Mouse (Mus musculus): ENCODE results near the gene Pmepa1. TPM values are rescaled to one million over a fixed set of nuclear protein-coding genes. Genes with fewer than 3 reads are reported as not detected.
A peak's percentile ranks its signal among the peaks of the same experiment; 100 is the strongest.

The Pmepa1 gene
- polyA plus RNA-seq, 1 experiment from 2014 or later = 4.6 TPM

DNA sequence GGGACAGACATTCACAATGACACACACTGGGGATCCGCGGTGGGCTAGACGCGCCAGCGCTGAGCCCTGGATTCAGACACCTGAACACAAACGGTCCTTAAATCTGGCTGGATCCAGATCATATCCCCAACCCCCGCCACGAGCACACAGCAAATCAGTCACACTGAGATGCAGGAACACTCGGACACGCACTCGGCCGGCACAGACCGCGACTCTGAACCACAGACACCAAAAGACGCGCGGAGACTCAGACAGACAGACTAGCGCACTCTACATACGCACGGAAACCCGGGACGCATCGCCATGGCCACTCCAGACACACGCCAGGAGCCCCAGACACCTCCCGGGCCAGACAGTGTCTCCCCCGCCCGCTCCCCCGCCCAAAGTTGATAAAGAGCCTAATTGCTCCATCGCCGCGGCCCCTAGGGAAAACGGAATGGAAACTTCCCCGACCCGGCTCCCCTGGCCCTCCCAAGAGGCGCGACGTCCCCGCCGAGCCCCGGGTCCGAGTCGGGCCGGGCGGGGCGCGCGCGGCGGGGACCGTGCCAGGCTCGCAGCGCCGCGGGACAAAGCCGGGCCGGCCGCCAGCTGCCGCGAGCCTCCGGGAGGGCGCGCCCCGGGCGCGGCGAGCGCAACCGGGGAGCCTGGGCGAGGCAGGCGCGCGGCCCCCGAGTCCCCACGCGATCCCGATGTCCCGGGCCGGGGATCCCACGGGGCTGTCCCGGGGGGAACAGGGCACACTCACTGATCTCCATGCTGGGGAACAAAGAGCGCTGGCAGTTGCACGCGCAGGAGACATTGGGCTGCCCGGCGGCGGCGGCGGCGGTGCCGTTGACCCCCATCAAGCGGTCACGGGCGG lies 761 bp downstream of the Pmepa1 start:
- Histone ChIP-seq H3K27ac (replicated peaks) (peak overlapping the region; percentile 84), H3K4me1 (peaks cover 55% of the 10 kb centered on the region), H3K36me3 (no peaks in the 10 kb centered on the region), H3K4me3 (replicated peaks) (peak overlapping the region; percentile 95), H3K9ac (replicated peaks) (peak overlapping the region; percentile 98), H3K9me3 (replicated peaks) (no peaks in the 10 kb centered on the region), H3K27me3 (replicated peaks) (no peaks in the 10 kb centered on the region), H3K4me2 (peak overlapping the region; percentile 77)
- WGBS = under 1% methylated on average over 89 of the region's 93 CpGs
- ATAC-seq (ENCODE audit: low FRiP score) = peak; percentile 23; the same call in 1 of the 2 replicates

GRCm38 (mm10) chr2:173274428-173275342 lies 1.6 kb downstream of the Pmepa1 start:
- peaks cover 62% of the 10 kb centered on the region for H3K4me1 ChIP-seq
- no peaks in the 10 kb centered on the region for H3K9me3 ChIP-seq (replicated peaks)
- WGBS = 6% methylated on average over 15 of the region's 15 CpGs
- peak overlapping the region; percentile 98 for H3K9ac ChIP-seq (replicated peaks)
- H3K27me3 ChIP-seq (replicated peaks) = no peaks in the 10 kb centered on the region
- H3K27ac ChIP-seq (replicated peaks) = no peak overlapping the region
- H3K36me3 ChIP-seq = no peaks in the 10 kb centered on the region
- H3K4me3 ChIP-seq (replicated peaks) = peak overlapping the region; percentile 95
- ATAC-seq (ENCODE audit: low FRiP score) = no peak
- peak overlapping the region; percentile 77 for H3K4me2 ChIP-seq

DNA sequence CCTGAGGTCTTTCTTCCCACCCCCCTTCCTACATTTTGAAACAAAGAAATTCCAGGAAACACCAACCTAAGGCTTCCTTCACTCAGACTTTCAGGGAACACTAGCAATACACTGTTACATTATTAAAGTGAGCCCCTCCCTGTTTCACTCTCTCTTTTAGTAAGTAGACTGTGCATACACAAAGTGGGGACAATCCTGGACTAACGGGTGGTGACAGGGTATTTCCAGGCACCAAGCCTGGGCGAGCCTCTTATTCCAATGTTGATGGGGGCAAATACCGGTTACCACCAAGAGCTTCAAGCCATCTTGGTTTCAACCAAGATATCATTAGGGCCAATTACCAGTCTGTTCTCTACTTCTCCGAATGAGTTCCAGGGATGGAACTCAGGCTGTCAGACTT lies 2.4 kb downstream of the Pmepa1 start:
- Histone ChIP-seq H3K27ac (replicated peaks) (no peak overlapping the region), H3K4me3 (replicated peaks) (peak overlapping the region; percentile 95), H3K36me3 (no peaks in the 10 kb centered on the region), H3K9me3 (replicated peaks) (no peaks in the 10 kb centered on the region), H3K4me1 (peaks cover 66% of the 10 kb centered on the region), H3K4me2 (peak overlapping the region; percentile 77), H3K9ac (replicated peaks) (peak overlapping the region; percentile 98; the same call in 1 of the 2 replicates), H3K27me3 (replicated peaks) (no peaks in the 10 kb centered on the region)
- 57% methylated on average over 4 of the region's 4 CpGs for WGBS
- no peak for ATAC-seq (ENCODE audit: low FRiP score)

GRCm38 (mm10) chr2:173272354-173272900 lies 3.9 kb downstream of the Pmepa1 start:
- Histone ChIP-seq H3K4me3 (replicated peaks) (no peak overlapping the region), H3K4me2 (peak overlapping the region; percentile 77), H3K36me3 (no peaks in the 10 kb centered on the region), H3K9ac (replicated peaks) (no peak overlapping the region), H3K4me1 (peaks cover 69% of the 10 kb centered on the region), H3K27ac (replicated peaks) (no peak overlapping the region), H3K27me3 (replicated peaks) (no peaks in the 10 kb centered on the region), H3K9me3 (replicated peaks) (no peaks in the 10 kb centered on the region)
- WGBS = 71% methylated on average over 11 of the region's 11 CpGs
- ATAC-seq (ENCODE audit: low FRiP score) = no peak

DNA sequence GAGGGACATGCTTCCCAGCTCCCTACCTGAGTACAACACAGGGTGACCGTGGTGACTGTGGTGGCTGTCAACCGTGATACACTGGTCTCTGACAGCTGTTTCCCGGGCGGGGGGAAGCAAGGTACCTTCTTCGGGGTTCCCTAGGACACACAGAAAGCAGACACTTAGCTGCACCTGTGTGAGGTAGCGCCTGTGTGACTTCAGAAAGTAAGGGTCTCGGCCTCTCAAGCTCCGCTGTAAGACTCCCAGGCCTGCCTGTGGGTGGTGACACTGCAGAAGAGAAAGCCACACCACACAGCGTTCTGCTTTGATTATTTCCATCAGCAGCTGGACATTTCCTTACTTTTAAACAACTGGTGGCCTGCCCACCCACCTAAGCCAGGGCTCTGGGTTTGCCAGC lies 4.8 kb downstream of the Pmepa1 start:
- H3K27me3 ChIP-seq (replicated peaks) = no peaks in the 10 kb centered on the region
- no peak overlapping the region for H3K27ac ChIP-seq (replicated peaks)
- H3K4me2 ChIP-seq = 0 out of 2 replicates have a peak overlapping the region, but pooled peaks have one; percentile 77
- no peak for ATAC-seq (ENCODE audit: low FRiP score)
- H3K36me3 ChIP-seq = no peaks in the 10 kb centered on the region
- peaks cover 68% of the 10 kb centered on the region for H3K4me1 ChIP-seq
- 80% methylated on average over 9 of the region's 9 CpGs for WGBS
- no peak overlapping the region for H3K9ac ChIP-seq (replicated peaks)
- no peak overlapping the region for H3K4me3 ChIP-seq (replicated peaks)
- no peaks in the 10 kb centered on the region for H3K9me3 ChIP-seq (replicated peaks)

DNA sequence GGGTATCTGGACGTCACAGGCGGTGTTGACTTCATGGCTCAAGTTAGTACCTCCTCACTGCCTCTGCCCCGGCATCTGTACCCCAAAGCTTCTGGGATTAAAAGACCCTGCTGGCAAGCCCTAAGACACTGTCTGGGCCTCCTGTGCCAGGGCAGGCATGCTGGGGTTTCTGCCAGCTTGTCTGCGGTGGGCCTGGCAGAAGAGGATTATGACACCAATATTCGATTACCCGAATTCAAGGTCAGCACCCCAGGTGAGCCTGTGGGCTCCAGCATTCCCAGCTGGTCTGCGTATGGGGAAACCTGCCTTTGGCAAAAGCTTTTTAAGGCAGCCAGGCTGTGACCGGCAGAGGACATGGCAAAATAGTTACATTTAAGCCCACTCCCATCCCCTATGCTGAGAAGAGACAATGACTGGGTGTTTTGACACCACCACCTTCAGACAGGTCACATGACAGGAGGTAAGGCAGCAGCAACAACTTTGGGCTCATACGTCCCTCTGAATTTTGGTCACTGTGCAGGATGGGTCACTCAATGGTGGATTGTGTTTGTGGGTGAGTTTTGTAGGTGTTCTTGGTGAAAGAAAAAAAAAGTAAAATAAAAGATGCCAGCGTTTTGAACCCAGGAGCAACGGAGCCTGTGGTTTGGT lies 5.6 kb downstream of the Pmepa1 start:
- no peak overlapping the region for H3K4me2 ChIP-seq
- peaks cover 75% of the 10 kb centered on the region for H3K4me1 ChIP-seq

GRCm38 (mm10) chr2:173270196-173270595 lies 6.1 kb downstream of the Pmepa1 start:
- Histone ChIP-seq H3K4me3 (replicated peaks) (no peak overlapping the region), H3K27ac (replicated peaks) (no peak overlapping the region), H3K36me3 (no peaks in the 10 kb centered on the region), H3K27me3 (replicated peaks) (no peaks in the 10 kb centered on the region), H3K4me2 (no peak overlapping the region), H3K9me3 (replicated peaks) (no peaks in the 10 kb centered on the region), H3K4me1 (peaks cover 81% of the 10 kb centered on the region), H3K9ac (replicated peaks) (no peak overlapping the region)
- 61% methylated on average over 9 of the region's 9 CpGs for WGBS
- no peak for ATAC-seq (ENCODE audit: low FRiP score)

More for the DNA sequence above, 5.6 kb downstream of the Pmepa1 start:
- Histone ChIP-seq H3K9ac (replicated peaks) (no peak overlapping the region), H3K9me3 (replicated peaks) (no peaks in the 10 kb centered on the region), H3K4me3 (replicated peaks) (no peak overlapping the region), H3K36me3 (no peaks in the 10 kb centered on the region), H3K27me3 (replicated peaks) (no peaks in the 10 kb centered on the region), H3K27ac (replicated peaks) (no peak overlapping the region)
- ATAC-seq (ENCODE audit: low FRiP score) = no peak
- WGBS = 70% methylated on average over 11 of the region's 11 CpGs

- peaks cover 75% of the 10 kb centered on the region for H3K4me1 ChIP-seq
- no peak overlapping the region for H3K4me3 ChIP-seq (replicated peaks)
- no peak overlapping the region for H3K4me2 ChIP-seq
- 77% methylated on average over 3 of the region's 3 CpGs for WGBS
- H3K27me3 ChIP-seq (replicated peaks) = no peaks in the 10 kb centered on the region
- H3K9ac ChIP-seq (replicated peaks) = no peak overlapping the region
- no peak overlapping the region for H3K27ac ChIP-seq (replicated peaks)
- H3K36me3 ChIP-seq = no peaks in the 10 kb centered on the region
- no peaks in the 10 kb centered on the region for H3K9me3 ChIP-seq (replicated peaks)
- ATAC-seq (ENCODE audit: low FRiP score) = no peak
Observed at GRCm38 (mm10) chr2:173267562-173267961, 8.8 kb downstream of the Pmepa1 start.

GRCm38 (mm10) chr2:173266349-173267112 lies 9.8 kb downstream of the Pmepa1 start:
- Histone ChIP-seq H3K4me1 (peaks cover 74% of the 10 kb centered on the region), H3K27me3 (replicated peaks) (no peaks in the 10 kb centered on the region), H3K9me3 (replicated peaks) (no peaks in the 10 kb centered on the region), H3K27ac (replicated peaks) (no peak overlapping the region), H3K36me3 (no peaks in the 10 kb centered on the region), H3K4me3 (replicated peaks) (no peak overlapping the region), H3K9ac (replicated peaks) (no peak overlapping the region), H3K4me2 (peak overlapping the region; percentile 7; the same call in 1 of the 2 replicates)
- no peak for ATAC-seq (ENCODE audit: low FRiP score)
- WGBS = 40% methylated on average over 25 of the region's 25 CpGs

DNA sequence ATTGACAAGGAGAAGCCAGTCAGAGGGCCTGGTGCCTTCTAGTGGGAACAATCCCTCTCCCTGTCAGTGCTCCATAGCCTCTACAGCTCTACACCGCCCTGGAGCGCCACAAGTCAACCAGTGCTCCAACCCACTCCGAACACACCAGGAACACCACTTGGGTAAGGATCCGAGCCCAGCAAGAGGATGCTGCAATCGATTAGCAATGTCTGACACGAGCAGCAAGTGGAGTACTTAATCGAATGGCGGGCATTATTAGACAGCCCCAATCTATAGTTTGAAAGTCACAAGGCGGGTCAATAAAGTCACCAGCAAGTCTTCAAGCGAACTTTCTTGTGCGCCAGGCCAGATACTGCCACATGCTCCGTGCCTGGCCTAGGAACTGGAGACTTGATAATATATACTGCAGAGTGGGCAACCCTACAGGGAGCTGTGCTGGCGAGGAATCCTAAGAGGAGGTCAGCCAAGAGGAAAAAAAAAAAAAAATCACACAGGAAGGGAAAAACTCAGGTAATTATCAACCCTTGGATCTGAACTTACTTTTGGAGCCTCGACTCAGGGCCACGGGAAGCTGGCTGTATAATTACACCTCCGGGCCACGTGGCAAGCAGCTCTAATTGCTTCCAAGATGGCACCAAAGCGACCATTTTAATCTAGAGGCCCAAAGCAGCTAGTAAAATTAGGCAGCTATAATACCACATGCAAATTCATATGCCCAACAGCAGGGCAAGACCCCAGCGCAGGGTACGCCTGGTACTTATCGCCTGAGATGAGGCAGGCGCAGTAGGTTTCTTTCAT lies 10.7 kb downstream of the Pmepa1 start:
- Histone ChIP-seq H3K27me3 (replicated peaks) (no peaks in the 10 kb centered on the region), H3K27ac (replicated peaks) (no peak overlapping the region), H3K4me3 (replicated peaks) (no peak overlapping the region), H3K9ac (replicated peaks) (no peak overlapping the region), H3K9me3 (replicated peaks) (no peaks in the 10 kb centered on the region), H3K4me2 (no peak overlapping the region), H3K36me3 (no peaks in the 10 kb centered on the region), H3K4me1 (peaks cover 74% of the 10 kb centered on the region)
- no peak for ATAC-seq (ENCODE audit: low FRiP score)
- WGBS = 70% methylated on average over 22 of the region's 22 CpGs
